Mouse (Mus musculus): ENCODE data around the gene Itpk1.
"Not testable (repeated sequence)": the region's sequence is repeated elsewhere in the genome, so short reads cannot be mapped to it uniquely, and the experiment has no call there.

The Itpk1 gene

GRCm38 (mm10) chr12:102653003-102653402 is 51.7 kb downstream of the Itpk1 start:
- DNase-seq, result no peak

- DNase-seq, result no peak
Observed at GRCm38 (mm10) chr12:102652420-102652819, 52.3 kb downstream of the Itpk1 start.

GRCm38 (mm10) chr12:102651871-102652270 is 52.9 kb downstream of the Itpk1 start:
- DNase-seq, result no peak

- peak in 1 of 2 experiments; percentile 27 for DNase-seq
Observed at GRCm38 (mm10) chr12:102651401-102651800, 53.3 kb downstream of the Itpk1 start.

- no peak for DNase-seq
Observed at GRCm38 (mm10) chr12:102650649-102651048, 54.1 kb downstream of the Itpk1 start.

- peak; percentile 78 to 88 for DNase-seq
Observed at GRCm38 (mm10) chr12:102647839-102648564, 56.7 kb downstream of the Itpk1 start.

GRCm38 (mm10) chr12:102646586-102647260 is 58.0 kb downstream of the Itpk1 start:
- DNase-seq, result peak; percentile 29 to 31

- DNase-seq, result no peak
Observed at GRCm38 (mm10) chr12:102645911-102646585, 58.7 kb downstream of the Itpk1 start.

GRCm38 (mm10) chr12:102643316-102643715 is 61.4 kb downstream of the Itpk1 start:
- peak; percentile 83 to 85 for DNase-seq

- no peak for DNase-seq
Observed at GRCm38 (mm10) chr12:102640436-102641163, 64.1 kb downstream of the Itpk1 start.

- DNase-seq, result no peak
Observed at GRCm38 (mm10) chr12:102638878-102639277, 65.9 kb downstream of the Itpk1 start.

GRCm38 (mm10) chr12:102637235-102637634 is 67.5 kb downstream of the Itpk1 start:
- no peak for DNase-seq

GRCm38 (mm10) chr12:102634436-102635050 is 70.2 kb downstream of the Itpk1 start:
- DNase-seq, result no peak

GRCm38 (mm10) chr12:102633083-102633501 is 71.6 kb downstream of the Itpk1 start:
- DNase-seq, result peak; percentile 64 to 75

- no peak for DNase-seq
Observed at GRCm38 (mm10) chr12:102631690-102632089, 73.0 kb downstream of the Itpk1 start.

GRCm38 (mm10) chr12:102630471-102630870 is 74.3 kb downstream of the Itpk1 start:
- not testable (repeated sequence) for DNase-seq

- DNase-seq, result no peak
Observed at GRCm38 (mm10) chr12:102628221-102628620, 76.5 kb downstream of the Itpk1 start.

- DNase-seq, result no peak
Observed at GRCm38 (mm10) chr12:102627545-102627944, 77.2 kb downstream of the Itpk1 start.

GRCm38 (mm10) chr12:102626841-102627240 is 77.9 kb downstream of the Itpk1 start:
- DNase-seq, result no peak

GRCm38 (mm10) chr12:102625717-102626116 is 79.0 kb downstream of the Itpk1 start:
- no peak for DNase-seq

- DNase-seq, result no peak
Observed at GRCm38 (mm10) chr12:102625118-102625517, 79.6 kb downstream of the Itpk1 start.

- peak; percentile 57 to 70 for DNase-seq
Observed at GRCm38 (mm10) chr12:102623827-102624226, 80.9 kb downstream of the Itpk1 start.

All from kidney, adult 8-10 months (tissue).